Mouse (Mus musculus) C2C12 (cell line): ENCODE results near the gene Atg3. TPM values are rescaled to one million over a fixed set of nuclear protein-coding genes. Genes with fewer than 3 reads are reported as not detected.

Source experiments
- H3K27me3 ChIP-seq: one replicate; pipeline ENCODE4 v1.6.1; 2011; ENCODE audit not compliant: control insufficient read depth, insufficient read depth, insufficient read length
- H3K36me3 ChIP-seq: one replicate; pipeline ENCODE4 v1.6.1; 2011; ENCODE audit not compliant: control insufficient read depth, insufficient read depth
- H3K4me3 ChIP-seq: one replicate; pipeline ENCODE4 v1.5.1; 2011; ENCODE audit warnings: mild to moderate bottlenecking, control low read depth; ENCODE audit not compliant: poor library complexity, insufficient read depth, severe bottlenecking
- H3K79me2 ChIP-seq: one replicate; pipeline ENCODE4 v1.6.1; 2011; ENCODE audit not compliant: control insufficient read depth, insufficient read depth
- H3K79me3 ChIP-seq: one replicate; pipeline ENCODE4 v1.6.1; 2011; ENCODE audit warnings: low read depth, control low read depth
- H3ac ChIP-seq: one replicate; pipeline ENCODE3; 2011; ENCODE audit warnings: low read depth; ENCODE audit not compliant: control insufficient read depth, insufficient read length
- CEBPB ChIP-seq: IDR thresholded peaks from one replicate; pipeline ENCODE4 v1.6.1; 2011; ENCODE audit warnings: low read depth, mild to moderate bottlenecking, control low read depth, moderate library complexity
- CTCF ChIP-seq: IDR thresholded peaks from one replicate; pipeline ENCODE4 v1.5.1; 2011; ENCODE audit not compliant: control insufficient read depth, insufficient read depth, insufficient read length
- FOSL1 ChIP-seq: IDR thresholded peaks from one replicate; pipeline ENCODE4 v1.8.0; 2011; ENCODE audit warnings: mild to moderate bottlenecking, low read length; ENCODE audit not compliant: poor library complexity, insufficient read depth, severe bottlenecking
- MAX ChIP-seq: IDR thresholded peaks from one replicate; pipeline ENCODE4 v1.6.1; 2011; ENCODE audit warnings: mild to moderate bottlenecking, control low read depth
- MYOD1 ChIP-seq: IDR thresholded peaks from one replicate; pipeline ENCODE4 v1.6.1; 2011; ENCODE audit warnings: low read depth; ENCODE audit not compliant: control insufficient read depth, insufficient read length
- MYOG ChIP-seq: IDR thresholded peaks from one replicate; pipeline ENCODE4 v1.6.1; 2011; ENCODE audit not compliant: control insufficient read depth, insufficient read length; ENCODE audit errors: extremely low read depth
- USF1 ChIP-seq: IDR thresholded peaks from one replicate; pipeline ENCODE4 v1.6.1; 2011; ENCODE audit warnings: low read depth, mild to moderate bottlenecking, control low read depth, moderate library complexity
- polyA plus RNA-seq: library from polyadenylated mRNA; unstranded; fragments of >200 nt; fragmentation: generic; extraction: Trizol; gene quantifications from one replicate; pipeline ENCODE4 v1.2.1, GENCODE M21; 2012; ENCODE audit warnings: missing spikeins

The Atg3 gene
- polyA plus RNA-seq, 1 experiment, result 14.1 TPM

- no peak overlapping the region for H3K4me3 ChIP-seq
- no peaks in the 10 kb centered on the region for H3K79me2 ChIP-seq
- no peaks in the 10 kb centered on the region for H3K27me3 ChIP-seq
- H3K79me3 ChIP-seq, result no peaks in the 10 kb centered on the region
- no peaks in the 10 kb centered on the region for H3K36me3 ChIP-seq
- TF ChIP-seq FOSL1 (no peak), CEBPB (no peak), MAX (no peak), MYOG (no peak), MYOD1 (no peak), USF1 (no peak), CTCF (no peak)
- no peak overlapping the region for H3ac ChIP-seq
Measured at GRCm38 (mm10) chr16:45122571-45122970, 36.0 kb upstream of the Atg3 start.

DNA sequence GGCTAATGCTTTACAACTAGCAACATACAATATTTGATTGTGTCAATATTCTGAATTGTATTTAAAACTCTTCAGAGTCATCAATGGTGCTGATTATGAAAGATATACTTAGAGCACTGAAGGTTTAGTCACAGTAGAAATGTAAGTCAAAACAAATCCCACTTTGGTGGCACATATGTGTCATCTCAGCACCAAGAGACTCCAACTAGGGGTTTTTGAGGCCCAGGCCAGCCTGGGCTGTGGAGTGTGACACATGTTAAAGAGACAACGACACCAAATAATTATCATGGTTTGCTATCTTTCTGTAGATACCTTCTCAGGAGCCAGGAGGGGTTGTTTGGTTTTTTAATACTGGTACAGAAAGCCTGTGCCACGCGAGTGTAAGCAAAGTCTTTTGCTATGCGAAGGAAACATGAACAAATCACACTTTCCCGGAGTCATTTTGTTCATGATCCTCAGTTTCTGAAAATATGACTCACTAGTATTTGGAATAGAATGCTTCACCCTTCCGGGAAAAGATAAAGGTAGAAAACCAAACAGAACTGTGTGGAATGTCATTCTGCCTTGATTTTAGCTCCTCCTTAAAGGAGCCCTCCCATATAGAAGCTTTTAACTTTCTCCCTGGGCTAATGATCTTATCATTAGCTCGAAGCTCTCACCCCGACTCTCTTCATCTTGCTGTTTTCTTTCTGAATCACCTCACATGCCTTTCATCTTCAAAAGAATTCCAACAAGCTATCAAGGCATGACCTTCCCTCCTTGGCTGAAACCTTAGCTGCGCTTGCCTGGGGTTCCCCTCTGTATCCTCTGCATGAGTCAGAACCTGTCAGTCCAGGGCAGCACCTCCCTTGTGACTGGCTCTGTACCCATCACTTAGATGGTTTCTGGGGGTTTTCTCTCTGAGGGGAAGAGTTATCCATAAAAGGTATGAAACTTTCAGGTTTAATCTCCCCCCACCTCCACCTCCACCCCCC lies 34.1 kb upstream of the Atg3 start:
- H3K79me2 ChIP-seq, result no peaks in the 10 kb centered on the region
- no peaks in the 10 kb centered on the region for H3K36me3 ChIP-seq
- no peak overlapping the region for H3ac ChIP-seq
- H3K27me3 ChIP-seq, result no peaks in the 10 kb centered on the region
- no peak overlapping the region for H3K4me3 ChIP-seq
- TF ChIP-seq MYOD1 (no peak), USF1 (no peak), MYOG (no peak), CEBPB (no peak), FOSL1 (no peak), MAX (no peak), CTCF (no peak)
- no peaks in the 10 kb centered on the region for H3K79me3 ChIP-seq

GRCm38 (mm10) chr16:45127936-45128710 lies 30.5 kb upstream of the Atg3 start:
- TF ChIP-seq CEBPB, result no peak
- TF ChIP-seq USF1, result no peak
- TF ChIP-seq MYOD1, result no peak
- no peak for TF ChIP-seq FOSL1
- TF ChIP-seq MYOG, result no peak
- TF ChIP-seq CTCF, result no peak
- no peak for TF ChIP-seq MAX
- no peaks in the 10 kb centered on the region for H3K79me3 ChIP-seq
- H3K79me2 ChIP-seq, result no peaks in the 10 kb centered on the region

GRCm38 (mm10) chr16:45141711-45142110 lies 16.9 kb upstream of the Atg3 start:
- H3K4me3 ChIP-seq, result no peak overlapping the region
- H3K79me2 ChIP-seq, result no peaks in the 10 kb centered on the region
- peaks cover 31% of the 10 kb centered on the region for H3K36me3 ChIP-seq
- H3K79me3 ChIP-seq, result no peaks in the 10 kb centered on the region
- TF ChIP-seq USF1 (no peak), CTCF (no peak), MAX (no peak), FOSL1 (no peak), CEBPB (peak; percentile 29)
- H3K27me3 ChIP-seq, result no peaks in the 10 kb centered on the region
- no peak overlapping the region for H3ac ChIP-seq

More at GRCm38 (mm10) chr16:45127936-45128710, 30.5 kb upstream of the Atg3 start:
- H3K27me3 ChIP-seq, result no peaks in the 10 kb centered on the region
- H3ac ChIP-seq, result no peak overlapping the region
- no peaks in the 10 kb centered on the region for H3K36me3 ChIP-seq
- no peak overlapping the region for H3K4me3 ChIP-seq

GRCm38 (mm10) chr16:45142565-45142964 lies 16.0 kb upstream of the Atg3 start:
- H3K36me3 ChIP-seq, result peaks cover 31% of the 10 kb centered on the region
- H3K79me2 ChIP-seq, result no peaks in the 10 kb centered on the region
- H3K4me3 ChIP-seq, result no peak overlapping the region
- no peaks in the 10 kb centered on the region for H3K27me3 ChIP-seq
- no peak overlapping the region for H3ac ChIP-seq
- TF ChIP-seq USF1 (no peak), MYOD1 (no peak), CEBPB (no peak), MYOG (no peak), CTCF (no peak), MAX (no peak), FOSL1 (no peak)
- no peaks in the 10 kb centered on the region for H3K79me3 ChIP-seq
